Mouse (Mus musculus) spleen, adult 2 months (tissue): ENCODE data around the gene Grasp.

ENCODE experiments used
- CTCF ChIP-seq: fragments of 200-500 bp; IDR thresholded peaks from 2 replicates; pipeline ENCODE4 v1.5.1; 2011; ENCODE audit warnings: mild to moderate bottlenecking, inconsistent platforms; ENCODE audit not compliant: insufficient read depth, insufficient read length, insufficient replicate concordance; ENCODE audit errors: extremely low read depth
- POLR2A ChIP-seq: fragments of 200-500 bp; IDR thresholded peaks from 2 replicates; pipeline ENCODE4 v1.6.1; 2011; ENCODE audit warnings: low read depth, low read length, inconsistent platforms

DNA sequence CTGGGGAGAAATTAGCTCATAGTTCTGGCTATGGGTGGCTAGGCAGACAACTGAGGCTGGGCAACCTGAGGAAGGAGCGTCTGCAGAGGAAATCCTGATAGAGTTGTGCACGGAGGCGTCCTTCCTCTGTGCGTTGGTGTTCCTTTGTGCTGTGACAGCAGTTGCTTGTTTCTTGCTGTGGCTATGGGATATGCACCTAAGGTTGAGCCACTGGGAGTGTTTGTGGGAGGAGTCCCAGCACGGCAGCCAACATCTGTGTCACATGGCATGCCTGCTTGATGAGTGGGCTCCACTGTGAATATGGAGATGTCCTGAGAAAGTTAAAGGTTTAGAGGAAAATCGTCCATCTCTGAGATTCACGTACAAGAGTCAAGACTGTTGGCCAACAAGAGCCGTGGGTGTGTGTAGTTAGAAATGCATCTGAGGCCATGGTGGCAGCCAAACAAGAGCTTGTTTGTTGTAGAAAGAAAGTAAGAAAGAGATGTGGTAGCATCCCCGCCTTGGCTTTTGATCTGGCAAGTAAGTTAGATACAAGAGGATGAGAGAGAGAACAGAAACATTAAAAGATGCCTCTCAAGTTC lies 26.3 kb downstream of the Grasp start:
- no peak for TF ChIP-seq CTCF
- TF ChIP-seq POLR2A = no peak
